Mouse (Mus musculus) olfactory bulb, adult 2 months (tissue): ENCODE measurements around the gene Ttc28. TPM values are rescaled to one million over a fixed set of nuclear protein-coding genes. Genes with fewer than 3 reads are reported as not detected.

Experiments
- H3K27ac ChIP-seq: fragments of 200-500 bp; 2 replicates; pipeline ENCODE4 v1.5.1; 2012; ENCODE audit warnings: low read depth, low read length; ENCODE audit not compliant: insufficient read depth
- H3K4me1 ChIP-seq: fragments of 200-500 bp; 2 replicates; pipeline ENCODE4 v1.6.1; 2012; ENCODE audit warnings: low read length; ENCODE audit not compliant: control insufficient read depth, insufficient read depth
- H3K4me3 ChIP-seq: fragments of 200-500 bp; 2 replicates; pipeline ENCODE4 v1.5.1; 2012; ENCODE audit warnings: mild to moderate bottlenecking, low read depth, low read length, moderate library complexity; ENCODE audit not compliant: insufficient read depth
- CTCF ChIP-seq: fragments of 200-500 bp; IDR thresholded peaks from 2 replicates; pipeline ENCODE4 v1.5.1; 2012; ENCODE audit warnings: low read depth, mild to moderate bottlenecking, low read length, moderate library complexity; ENCODE audit not compliant: insufficient read depth
- POLR2A ChIP-seq: fragments of 200-500 bp; IDR thresholded peaks from 2 replicates; pipeline ENCODE4 v1.6.1; 2012; ENCODE audit warnings: mild to moderate bottlenecking, low read depth, low read length, moderate library complexity; ENCODE audit not compliant: insufficient read depth
- WGBS: fragments of 180-500 bp; shearing (Covaris S2); methylation state at CpG from one replicate; pipeline ENCODE4 v1.1.7; 2018; 5-methylcytosine and 5-hydroxymethylcytosine counted together
- polyA plus RNA-seq: library from polyadenylated mRNA; stranded (reverse); fragments of >200 nt; gene quantifications from 2 replicates; pipeline ENCODE4 v1.2.4, GENCODE M21; 2012; ENCODE audit warnings: low replicate concordance; ENCODE audit not compliant: missing spikeins, insufficient read depth, insufficient read length

Ttc28 gene
- polyA plus RNA-seq, 1 experiment = not detected

DNA sequence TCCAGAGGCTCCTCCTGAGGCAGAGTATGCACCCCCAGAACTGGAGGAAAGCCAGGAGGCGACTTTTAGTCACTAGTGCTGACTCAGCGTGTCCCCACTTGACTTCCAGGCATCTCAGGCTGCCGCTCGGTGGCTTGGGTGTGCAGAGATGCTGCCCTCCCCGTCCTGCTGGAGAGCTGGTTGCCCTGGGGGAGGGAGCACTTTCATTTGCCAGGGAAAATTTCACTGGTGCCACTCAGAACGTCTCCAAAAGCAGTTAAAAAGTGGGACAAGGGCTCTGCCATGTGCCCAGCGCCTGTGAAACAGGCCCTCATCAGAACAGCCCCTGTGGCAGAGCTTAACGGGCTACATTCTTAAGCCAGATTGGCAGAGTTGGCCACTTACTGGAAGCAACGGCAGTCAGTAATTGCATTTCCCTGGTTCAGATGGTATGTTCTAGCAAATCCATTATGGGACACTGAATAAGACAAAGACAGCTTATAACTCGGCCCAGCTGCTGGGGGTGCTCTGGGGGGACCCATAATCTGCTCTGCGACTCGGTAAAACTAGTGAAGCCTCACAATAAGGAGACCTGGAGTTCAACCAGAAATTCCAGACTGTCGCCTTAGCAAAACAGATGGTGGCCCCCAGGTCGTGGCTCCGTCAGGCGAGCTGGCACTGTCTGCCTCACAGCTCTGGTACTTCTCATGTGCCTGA is 321.5 kb downstream of the Ttc28 start:
- H3K4me3 ChIP-seq = no peak overlapping the region
- 37% methylated on average over 16 of the region's 16 CpGs for WGBS
- TF ChIP-seq CTCF (no peak), POLR2A (no peak)
- peaks cover 31% of the 10 kb centered on the region for H3K4me1 ChIP-seq
- no peak overlapping the region for H3K27ac ChIP-seq

DNA sequence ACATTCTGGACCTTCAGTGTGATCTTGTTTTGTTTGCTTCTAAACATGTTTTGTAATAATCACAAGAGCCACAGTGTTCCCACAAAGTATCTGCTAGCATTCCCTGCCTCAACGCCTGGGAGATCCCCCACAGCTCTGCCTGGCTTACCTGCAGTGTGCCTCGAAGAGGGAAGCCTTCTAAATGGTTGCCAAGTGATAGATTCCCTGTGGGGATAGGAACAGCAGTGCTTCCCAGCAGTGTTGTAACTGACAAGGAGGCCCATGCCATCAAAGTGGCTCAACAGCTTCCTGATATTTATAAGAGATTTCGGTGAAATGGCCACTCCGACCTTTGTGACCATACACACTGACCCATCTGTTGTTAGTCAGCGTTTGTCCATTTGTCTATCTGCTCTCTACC is 324.6 kb downstream of the Ttc28 start:
- TF ChIP-seq CTCF (no peak), POLR2A (no peak)
- H3K27ac ChIP-seq = no peak overlapping the region
- H3K4me3 ChIP-seq = no peak overlapping the region
- 85% methylated on average over 5 of the region's 5 CpGs for WGBS
- peaks cover 36% of the 10 kb centered on the region for H3K4me1 ChIP-seq

- peaks cover 34% of the 10 kb centered on the region for H3K4me1 ChIP-seq
- WGBS = 78% methylated on average over 4 of the region's 4 CpGs
- TF ChIP-seq CTCF (no peak), POLR2A (no peak)
- no peak overlapping the region for H3K27ac ChIP-seq
- H3K4me3 ChIP-seq = no peak overlapping the region
Measured at GRCm38 (mm10) chr5:111204976-111205586, 325.5 kb downstream of the Ttc28 start.

- peaks cover 27% of the 10 kb centered on the region for H3K4me1 ChIP-seq
Measured at GRCm38 (mm10) chr5:111205817-111206216, 326.2 kb downstream of the Ttc28 start.

GRCm38 (mm10) chr5:111207924-111208659 is 328.5 kb downstream of the Ttc28 start:
- no peak overlapping the region for H3K27ac ChIP-seq
- H3K4me1 ChIP-seq = peaks cover 16% of the 10 kb centered on the region
- H3K4me3 ChIP-seq = no peak overlapping the region
- TF ChIP-seq CTCF (no peak), POLR2A (no peak)
- 57% methylated on average over 8 of the region's 8 CpGs for WGBS

More at GRCm38 (mm10) chr5:111205817-111206216, 326.2 kb downstream of the Ttc28 start:
- 53% methylated on average over 4 of the region's 4 CpGs for WGBS
- TF ChIP-seq CTCF = no peak
- no peak for TF ChIP-seq POLR2A
- Histone ChIP-seq H3K27ac (no peak overlapping the region), H3K4me3 (no peak overlapping the region)

DNA sequence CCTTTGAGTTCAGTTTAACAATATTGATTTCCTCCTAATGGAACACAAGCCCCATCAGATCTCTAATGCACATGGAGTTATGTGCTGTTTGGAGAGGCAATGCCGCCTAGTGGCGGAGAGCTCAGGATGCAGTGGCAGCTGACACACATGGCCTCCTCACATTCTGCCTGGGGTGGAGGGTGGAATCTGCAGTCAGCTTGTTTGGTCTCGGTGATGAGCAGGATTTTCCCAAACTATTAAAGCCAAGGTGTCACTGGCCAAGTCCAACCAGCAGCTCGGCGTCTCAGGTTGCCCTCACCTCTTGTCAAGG is 329.0 kb downstream of the Ttc28 start:
- WGBS = 58% methylated on average over 5 of the region's 5 CpGs
- Histone ChIP-seq H3K4me1 (peaks cover 15% of the 10 kb centered on the region), H3K27ac (no peak overlapping the region), H3K4me3 (no peak overlapping the region)
- TF ChIP-seq POLR2A (no peak), CTCF (no peak)

DNA sequence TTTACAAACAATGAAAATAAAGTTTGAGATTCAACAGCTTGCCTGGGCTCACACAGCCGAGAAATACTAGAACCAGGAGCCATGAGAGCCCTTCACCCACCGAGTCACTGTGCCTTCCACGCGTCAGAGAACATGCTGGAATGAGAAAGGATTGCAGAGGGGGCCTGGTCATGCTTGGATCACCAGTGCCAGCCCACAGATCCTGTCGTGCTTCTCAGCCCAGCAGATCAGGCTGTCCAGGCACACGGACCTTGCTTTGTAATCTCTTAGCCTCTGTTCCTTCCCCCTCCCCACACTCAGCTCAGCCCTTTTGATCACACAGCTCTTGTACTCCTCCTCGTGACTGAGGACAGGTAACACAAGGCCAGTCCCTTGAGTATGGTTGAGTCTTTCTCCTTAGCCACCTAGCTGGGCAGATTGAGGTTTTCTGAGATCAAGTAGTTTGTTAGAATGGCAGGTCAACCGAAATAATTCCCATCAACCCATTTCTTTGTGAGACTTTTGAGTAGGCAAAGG is 334.4 kb downstream of the Ttc28 start:
- H3K4me1 ChIP-seq = peaks cover 24% of the 10 kb centered on the region
- no peak overlapping the region for H3K4me3 ChIP-seq
- WGBS = 75% methylated on average over 8 of the region's 8 CpGs
- H3K27ac ChIP-seq = no peak overlapping the region
- TF ChIP-seq CTCF (no peak), POLR2A (no peak)

DNA sequence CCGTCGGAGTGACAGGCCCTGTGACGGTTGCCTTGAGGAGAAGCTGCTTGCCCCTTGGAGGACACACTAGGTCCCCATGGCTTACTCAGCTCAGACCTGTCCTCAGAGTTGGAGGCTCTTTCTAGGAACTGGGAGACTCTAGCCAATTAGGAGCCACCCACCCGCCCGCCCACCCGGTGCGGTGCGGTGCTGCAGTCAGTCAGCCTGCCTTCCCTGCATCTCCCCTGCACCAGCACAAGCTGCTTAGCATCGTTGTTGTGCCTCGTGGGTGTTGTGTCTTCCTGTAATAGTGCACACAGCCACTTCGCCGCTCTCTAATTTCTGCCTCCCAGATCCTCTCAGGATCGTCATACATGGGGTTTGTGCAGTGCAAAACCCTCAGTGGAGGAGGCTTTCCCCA is 335.3 kb downstream of the Ttc28 start:
- 29% methylated on average over 13 of the region's 13 CpGs for WGBS
- H3K4me3 ChIP-seq = no peak overlapping the region
- TF ChIP-seq POLR2A (no peak), CTCF (no peak)
- H3K27ac ChIP-seq = no peak overlapping the region
- H3K4me1 ChIP-seq = peaks cover 24% of the 10 kb centered on the region

GRCm38 (mm10) chr5:111215722-111216121 is 336.1 kb downstream of the Ttc28 start:
- no peak overlapping the region for H3K27ac ChIP-seq
- H3K4me1 ChIP-seq = peaks cover 31% of the 10 kb centered on the region
- no peak overlapping the region for H3K4me3 ChIP-seq
- WGBS = 73% methylated on average over 11 of the region's 11 CpGs
- TF ChIP-seq CTCF (no peak), POLR2A (no peak)
